Mouse (Mus musculus): ENCODE data around the gene Zc3h12b. TPM values are rescaled to one million over a fixed set of nuclear protein-coding genes. Genes with fewer than 3 reads are reported as not detected.

The Zc3h12b gene
- polyA plus RNA-seq, 1 experiment = 0.38 TPM

- DNase-seq (ENCODE audit: low read depth, low spot score) = no peak
- 61% methylated on average over 9 of the region's 9 CpGs for WGBS
Measured at GRCm38 (mm10) chrX:95969936-95970335, 258.5 kb downstream of the Zc3h12b start.

Other genes starting within 250 kb of the Zc3h12b start
- 0.12 TPM in 1 of 2 replicates, not detected in the other for gene Asb12, start 153.7 kb upstream of the Zc3h12b start, polyA plus RNA-seq (2012; rRNA removed)
- gene Pfn5, start 153.6 kb upstream of the Zc3h12b start, polyA plus RNA-seq (2012; rRNA removed) = not detected in 2 replicates
- 0.71 and 0.73 TPM in 2 replicates for gene Zc4h2, start 53.2 kb upstream of the Zc3h12b start, polyA plus RNA-seq (2012; rRNA removed)
- gene Las1l, start 245.3 kb downstream of the Zc3h12b start, polyA plus RNA-seq (2012; rRNA removed) = 8.7 and 9.3 TPM in 2 replicates